Mouse (Mus musculus) MEL (cell line): ENCODE measurements around the gene Wsb2. TPM values are rescaled to one million over a fixed set of nuclear protein-coding genes. Genes with fewer than 3 reads are reported as not detected.
A peak's percentile ranks its signal among the peaks of the same experiment; 100 is the strongest.

Experiments
- DNase-seq: peaks from one replicate; pipeline ENCODE4 v3.0.0; 2011; ENCODE audit warnings: low read depth, low spot score
- H3K27ac ChIP-seq: 2 replicates; pipeline ENCODE4 v1.5.1; 2012; ENCODE audit warnings: low read depth, mild to moderate bottlenecking, control low read depth, low read length, moderate library complexity; ENCODE audit not compliant: control insufficient read depth
- H3K27me3 ChIP-seq, 2 experiments: fragments of 150-350 bp in 1 of 2; sonication (generic) in 1 of 2; 2 replicates each; pipeline ENCODE4 v1.6.1; 2012; ENCODE audit warnings: low read length in 2 of 2, mild to moderate bottlenecking in 2 of 2, improper control_type of control experiment in 1 of 2, moderate library complexity in 1 of 2; ENCODE audit not compliant: insufficient read depth in 2 of 2, control insufficient read depth in 1 of 2
- H3K36me3 ChIP-seq, 2 experiments: 2 replicates each; pipeline ENCODE4 v1.6.1; 2012 to 2014; ENCODE audit warnings: low read length in 2 of 2, improper control_type of control experiment in 1 of 2, inconsistent platforms in 1 of 2, mild to moderate bottlenecking in 1 of 2; ENCODE audit not compliant: insufficient read depth in 2 of 2, control insufficient read depth in 1 of 2
- H3K4me1 ChIP-seq, 2 experiments: fragments of 150-350 bp in 1 of 2; sonication (generic) in 1 of 2; 2 replicates each; pipeline ENCODE4 v1.6.1; 2012; ENCODE audit warnings: low read length in 2 of 2, improper control_type of control experiment in 1 of 2, mild to moderate bottlenecking in 1 of 2; ENCODE audit not compliant: insufficient read depth in 2 of 2, control insufficient read depth in 1 of 2
- H3K4me3 ChIP-seq, 2 experiments: fragments of 150-350 bp in 1 of 2; sonication (generic) in 1 of 2; 2 replicates each; pipeline ENCODE4 v1.5.1; 2012; ENCODE audit warnings: low read depth in 2 of 2, low read length in 2 of 2, mild to moderate bottlenecking in 2 of 2, moderate library complexity in 2 of 2, control low read depth in 1 of 2, improper control_type of control experiment in 1 of 2; ENCODE audit not compliant: control insufficient read depth in 1 of 2, insufficient read depth in 1 of 2
- H3K79me2 ChIP-seq: 2 replicates; pipeline ENCODE4 v1.6.1; 2012; ENCODE audit warnings: mild to moderate bottlenecking, low read length, moderate library complexity; ENCODE audit not compliant: control insufficient read depth, poor library complexity, insufficient read depth
- H3K9ac ChIP-seq: 2 replicates; pipeline ENCODE4 v1.6.1; 2012; ENCODE audit warnings: low read depth, mild to moderate bottlenecking, control low read depth, low read length, moderate library complexity; ENCODE audit not compliant: control insufficient read depth, poor library complexity, severe bottlenecking
- H3K9me3 ChIP-seq: fragments of 150-350 bp; sonication (generic); replicated peaks from 2 replicates; pipeline ENCODE4 v1.6.1; 2012; ENCODE audit warnings: mild to moderate bottlenecking, low read length, improper control_type of control experiment, moderate library complexity; ENCODE audit not compliant: insufficient read depth
- BHLHE40 ChIP-seq: IDR thresholded peaks from 2 replicates; pipeline ENCODE4 v1.6.1; 2012; ENCODE audit warnings: low read depth, mild to moderate bottlenecking, inconsistent platforms, low read length, improper control_type of control experiment, borderline replicate concordance
- CHD1 ChIP-seq: IDR thresholded peaks from 2 replicates; pipeline ENCODE4 v1.6.1; 2012; ENCODE audit warnings: low read depth, mild to moderate bottlenecking, inconsistent platforms, low read length, improper control_type of control experiment
- CTCF ChIP-seq, 3 experiments: IDR thresholded peaks in 2 of 3; conservative IDR thresholded peaks in 1 of 3; 2 replicates each; pipeline ENCODE4 v1.5.1; 2011 to 2012; ENCODE audit warnings: low read length in 3 of 3, low read depth in 2 of 3, mild to moderate bottlenecking in 2 of 3, improper control_type of control experiment in 1 of 3, inconsistent platforms in 1 of 3, mixed read lengths in 1 of 3, moderate library complexity in 1 of 3; ENCODE audit not compliant: control insufficient read depth in 1 of 3, insufficient read depth in 1 of 3, poor library complexity in 1 of 3, severe bottlenecking in 1 of 3
- ELF1 ChIP-seq: IDR thresholded peaks from 2 replicates; pipeline ENCODE4 v1.6.1; 2014; ENCODE audit warnings: low read depth, mild to moderate bottlenecking, inconsistent platforms, low read length, improper control_type of control experiment, moderate library complexity
- EP300 ChIP-seq, 2 experiments: IDR thresholded peaks; 2 replicates each; pipeline ENCODE4 v1.6.1; 2011; ENCODE audit warnings: improper control_type of control experiment in 2 of 2, low read length in 2 of 2, low read depth in 1 of 2, mild to moderate bottlenecking in 1 of 2
- ETS1 ChIP-seq: IDR thresholded peaks from 2 replicates; pipeline ENCODE4 v1.6.1; 2012; ENCODE audit warnings: low read depth, mild to moderate bottlenecking, inconsistent platforms, low read length, improper control_type of control experiment, moderate library complexity
- GABPA ChIP-seq: IDR thresholded peaks from 2 replicates; pipeline ENCODE4 v1.6.1; 2012; ENCODE audit warnings: low read depth, mild to moderate bottlenecking, inconsistent platforms, low read length, improper control_type of control experiment, moderate library complexity
- GATA1 ChIP-seq: IDR thresholded peaks from 2 replicates; pipeline ENCODE4 v1.6.1; 2011; ENCODE audit warnings: low read depth, low read length, improper control_type of control experiment
- HCFC1 ChIP-seq: IDR thresholded peaks from 2 replicates; pipeline ENCODE4 v1.6.1; 2012; ENCODE audit warnings: low read depth, mild to moderate bottlenecking, inconsistent platforms, low read length, improper control_type of control experiment, moderate library complexity
- KAT2A ChIP-seq: conservative IDR thresholded peaks from 2 replicates; pipeline ENCODE4 v1.6.1; 2012; ENCODE audit warnings: low read depth, low read length, improper control_type of control experiment, inconsistent platforms
- MAFK ChIP-seq: IDR thresholded peaks from 2 replicates; pipeline ENCODE4 v1.6.1; 2011; ENCODE audit warnings: low read depth, mild to moderate bottlenecking, low read length, improper control_type of control experiment, borderline replicate concordance
- MAX ChIP-seq: IDR thresholded peaks from 2 replicates; pipeline ENCODE4 v1.6.1; 2011; ENCODE audit warnings: low read length, improper control_type of control experiment
- MAZ ChIP-seq: IDR thresholded peaks from 2 replicates; pipeline ENCODE4 v1.6.1; 2012; ENCODE audit warnings: low read depth, mild to moderate bottlenecking, inconsistent platforms, low read length, improper control_type of control experiment
- MEF2A ChIP-seq: IDR thresholded peaks from 2 replicates; pipeline ENCODE4 v1.6.1; 2014; ENCODE audit warnings: low read depth, mild to moderate bottlenecking, inconsistent platforms, low read length, improper control_type of control experiment; ENCODE audit not compliant: poor library complexity, insufficient replicate concordance, severe bottlenecking; ENCODE audit errors: extremely low read depth
- MXI1 ChIP-seq: IDR thresholded peaks from 2 replicates; pipeline ENCODE4 v1.6.1; 2011; ENCODE audit warnings: mild to moderate bottlenecking, low read depth, low read length, improper control_type of control experiment
- MYB ChIP-seq: IDR thresholded peaks from 2 replicates; pipeline ENCODE4 v1.6.1; 2011; ENCODE audit warnings: mild to moderate bottlenecking, low read depth, low read length, improper control_type of control experiment
- NELFE ChIP-seq: IDR thresholded peaks from 2 replicates; pipeline ENCODE4 v1.6.1; 2011; ENCODE audit warnings: low read depth, low read length, improper control_type of control experiment
- NRF1 ChIP-seq: IDR thresholded peaks from 2 replicates; pipeline ENCODE4 v1.6.1; 2014; ENCODE audit warnings: low read depth, mild to moderate bottlenecking, inconsistent platforms, low read length, improper control_type of control experiment, moderate library complexity; ENCODE audit not compliant: poor library complexity, insufficient read depth, severe bottlenecking
- POLR2A ChIP-seq, 2 experiments: IDR thresholded peaks; 2 replicates each; pipeline ENCODE4 v1.6.1; 2011 to 2012; ENCODE audit warnings: low read length in 2 of 2, mild to moderate bottlenecking in 2 of 2, control low read depth in 1 of 2, improper control_type of control experiment in 1 of 2, low read depth in 1 of 2, moderate library complexity in 1 of 2; ENCODE audit not compliant: control insufficient read depth in 1 of 2, insufficient read depth in 1 of 2, poor library complexity in 1 of 2
- POLR2AphosphoS2 ChIP-seq: IDR thresholded peaks from 2 replicates; pipeline ENCODE4 v1.6.1; 2011; ENCODE audit warnings: low read length, improper control_type of control experiment
- RAD21 ChIP-seq: IDR thresholded peaks from 2 replicates; pipeline ENCODE4 v1.6.1; 2011; ENCODE audit warnings: mild to moderate bottlenecking, low read depth, low read length, improper control_type of control experiment
- RCOR1 ChIP-seq: IDR thresholded peaks from 2 replicates; pipeline ENCODE4 v1.6.1; 2012; ENCODE audit warnings: low read depth, mild to moderate bottlenecking, inconsistent platforms, low read length, improper control_type of control experiment
- TAL1 ChIP-seq: IDR thresholded peaks from 2 replicates; pipeline ENCODE4 v1.6.1; 2012; ENCODE audit warnings: mild to moderate bottlenecking, inconsistent platforms, low read length, moderate library complexity, mixed read lengths
- UBTF ChIP-seq: IDR thresholded peaks from 2 replicates; pipeline ENCODE4 v1.6.1; 2012; ENCODE audit warnings: low read depth, mild to moderate bottlenecking, inconsistent platforms, low read length, improper control_type of control experiment, moderate library complexity, borderline replicate concordance; ENCODE audit not compliant: insufficient read depth
- USF1 ChIP-seq: IDR thresholded peaks from 2 replicates; pipeline ENCODE4 v1.6.1; 2014; ENCODE audit warnings: low read depth, mild to moderate bottlenecking, inconsistent platforms, low read length, improper control_type of control experiment, moderate library complexity
- USF2 ChIP-seq, 2 experiments: IDR thresholded peaks; 2 replicates each; pipeline ENCODE4 v1.6.1; 2011 to 2012; ENCODE audit warnings: improper control_type of control experiment in 2 of 2, low read length in 2 of 2, borderline replicate concordance in 1 of 2, inconsistent platforms in 1 of 2, low read depth in 1 of 2, mild to moderate bottlenecking in 1 of 2; ENCODE audit not compliant: insufficient read depth in 1 of 2
- ZC3H11A ChIP-seq: IDR thresholded peaks from 2 replicates; pipeline ENCODE4 v1.6.1; 2012; ENCODE audit warnings: low read depth, mild to moderate bottlenecking, inconsistent platforms, low read length, improper control_type of control experiment
- ZKSCAN1 ChIP-seq: IDR thresholded peaks from 2 replicates; pipeline ENCODE4 v1.6.1; 2012; ENCODE audit warnings: low read depth, mild to moderate bottlenecking, inconsistent platforms, low read length, improper control_type of control experiment, moderate library complexity
- ZNF384 ChIP-seq: IDR thresholded peaks from 2 replicates; pipeline ENCODE4 v1.6.1; 2012; ENCODE audit warnings: low read depth, mild to moderate bottlenecking, inconsistent platforms, low read length, improper control_type of control experiment
- polyA plus RNA-seq, 2 experiments: library from polyadenylated mRNA; stranded (reverse) in 1 of 2; unstranded in 1 of 2; fragments of >175 nt in 1 of 2; fragments of >200 nt in 1 of 2; gene quantifications; 2 replicates each; pipeline versions ENCODE4 v1.2.1 to v1.2.4; 2012; ENCODE audit warnings: low replicate concordance in 2 of 2, low read depth in 1 of 2; ENCODE audit not compliant: insufficient read length in 2 of 2, insufficient read depth in 1 of 2, missing spikeins in 1 of 2
- total RNA-seq: library from RNA; depleted of rRNA; stranded (reverse); fragments of 300-350 nt; gene quantifications from 2 replicates; pipeline ENCODE4 v1.2.3, GENCODE M21; 2012

The Wsb2 gene
- total and polyA plus RNA-seq, 3 experiments, result 32.9 to 56.9 TPM; not detected in 1

DNA sequence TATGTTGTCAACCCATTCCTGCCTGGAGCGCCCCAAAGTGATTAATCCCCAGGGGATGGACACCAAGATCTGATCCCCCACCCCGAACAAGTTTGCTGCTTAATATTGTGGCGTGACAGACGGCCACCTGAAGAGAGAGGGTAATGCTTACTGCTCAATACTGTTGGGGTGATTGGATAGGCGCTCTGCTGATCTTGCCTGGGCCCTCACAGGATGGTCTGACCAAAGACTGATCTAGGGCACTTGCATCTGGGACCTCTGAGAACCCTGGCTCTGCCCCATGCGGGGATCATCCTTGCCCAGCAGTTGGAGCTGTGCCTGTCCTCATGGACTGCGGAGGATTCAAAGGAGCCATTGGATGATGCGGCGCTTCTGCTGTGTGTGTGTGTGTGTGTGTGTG lies 33.4 kb upstream of the Wsb2 start:
- Histone ChIP-seq H3K4me3 (no peak overlapping the region), H3K27me3 (no peaks in the 10 kb centered on the region), H3K27ac (no peak overlapping the region), H3K9me3 (no peaks in the 10 kb centered on the region), H3K4me1 (peaks cover 0 to 5% of the 10 kb centered on the region in 2 experiments; a peak in 2 of 4 replicates), H3K9ac (no peak overlapping the region), H3K79me2 (no peaks in the 10 kb centered on the region; the same call in 1 of the 2 replicates), H3K36me3 (peaks cover 0 to 4% of the 10 kb centered on the region in 2 experiments; a peak in 2 of 4 replicates)
- no peak for TF ChIP-seq GATA1
- TF ChIP-seq TAL1, result no peak
- no peak for TF ChIP-seq CHD1
- no peak for TF ChIP-seq RAD21
- TF ChIP-seq RCOR1, result no peak
- no peak for TF ChIP-seq ZC3H11A
- no peak for TF ChIP-seq USF1
- no peak for TF ChIP-seq ETS1
- no peak for TF ChIP-seq MAX
- TF ChIP-seq ZKSCAN1, result no peak
- no peak for TF ChIP-seq MYB
- no peak for TF ChIP-seq MEF2A
- no peak for TF ChIP-seq GABPA
- no peak for TF ChIP-seq EP300 (IDR thresholded peaks at IDR 0.05; ENCODE audit: low read depth in 1 of 2, low read length in 2 of 2)
- no peak for DNase-seq

DNA sequence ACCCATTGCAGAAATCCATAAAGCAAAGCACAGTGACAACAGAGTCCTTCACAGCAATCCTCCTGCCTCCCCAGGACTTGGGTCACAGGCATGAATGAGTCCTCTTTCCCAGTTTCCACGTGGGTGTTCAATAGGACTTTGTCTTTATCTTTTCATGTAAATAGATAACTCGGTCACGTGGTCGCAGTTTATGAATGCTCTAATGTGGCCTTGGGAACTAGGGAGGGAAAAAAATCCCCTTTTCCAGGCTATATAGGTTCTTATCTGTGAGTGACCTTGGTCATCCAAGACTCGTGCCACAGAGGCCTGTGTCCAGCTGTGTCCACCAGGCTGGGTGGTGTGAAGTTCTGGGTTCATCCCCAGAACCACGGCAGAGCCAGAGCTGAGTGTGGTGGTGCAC lies 30.7 kb upstream of the Wsb2 start:
- H3K9me3 ChIP-seq, result no peaks in the 10 kb centered on the region
- no peaks in the 10 kb centered on the region for H3K27me3 ChIP-seq
- no peaks in the 10 kb centered on the region; a peak in 1 of 4 replicates for H3K36me3 ChIP-seq
- no peak overlapping the region for H3K9ac ChIP-seq
- peaks cover 0 to 2% of the 10 kb centered on the region in 2 experiments; a peak in 1 of 4 replicates for H3K4me1 ChIP-seq
- H3K4me3 ChIP-seq, result no peak overlapping the region
- no peak for DNase-seq
- H3K79me2 ChIP-seq, result no peaks in the 10 kb centered on the region
- no peak for TF ChIP-seq HCFC1
- TF ChIP-seq EP300 (IDR thresholded peaks at IDR 0.05; ENCODE audit: low read depth in 1 of 2, low read length in 2 of 2), result no peak
- TF ChIP-seq NELFE, result no peak
- TF ChIP-seq ELF1, result no peak
- peak; percentile 61 for TF ChIP-seq GATA1
- no peak for TF ChIP-seq NRF1
- peak; percentile 90 for TF ChIP-seq USF1
- no peak for TF ChIP-seq KAT2A
- TF ChIP-seq MAZ, result no peak
- no peak for TF ChIP-seq BHLHE40
- no peak for TF ChIP-seq ZKSCAN1
- no peak for TF ChIP-seq MYB
- no peak for TF ChIP-seq POLR2AphosphoS2
- TF ChIP-seq MXI1, result peak; percentile 64
- no peak for TF ChIP-seq CTCF (IDR thresholded peaks at IDR 0.05 in 2 of 3, conservative IDR thresholded peaks at IDR 0.05 in 1 of 3; ENCODE audit: control insufficient read depth in 1 of 3, insufficient read depth in 1 of 3, low read depth in 2 of 3, low read length in 3 of 3, poor library complexity in 1 of 3, severe bottlenecking in 1 of 3)
- TF ChIP-seq RAD21, result no peak
- TF ChIP-seq POLR2A (IDR thresholded peaks at IDR 0.05; ENCODE audit: control insufficient read depth in 1 of 2, insufficient read depth in 1 of 2, low read depth in 1 of 2, low read length in 2 of 2, poor library complexity in 1 of 2), result no peak
- TF ChIP-seq GABPA, result no peak
- peak; percentile 74 for TF ChIP-seq MAX
- TF ChIP-seq ZNF384, result no peak
- peak in 1 of 2 experiments; percentile 66; a peak in 2 of 4 replicates for TF ChIP-seq USF2 (IDR thresholded peaks at IDR 0.05; ENCODE audit: borderline replicate concordance in 1 of 2, insufficient read depth in 1 of 2, low read depth in 1 of 2, low read length in 2 of 2)
- no peak for TF ChIP-seq TAL1
- TF ChIP-seq ZC3H11A, result no peak
- no peak for TF ChIP-seq MAFK
- TF ChIP-seq ETS1, result no peak
- TF ChIP-seq CHD1, result no peak
- no peak for TF ChIP-seq UBTF
- TF ChIP-seq, all 39 proteins: peak for 5
- no peak overlapping the region for H3K27ac ChIP-seq
